Mouse (Mus musculus): ENCODE measurements around the gene Ddx28.

Ddx28 gene

GRCm38 (mm10) chr8:105966692-105967311, 44.9 kb downstream of the Ddx28 start:
- ATAC-seq (ENCODE audit: low TSS enrichment): no peak

GRCm38 (mm10) chr8:105965905-105966341, 45.8 kb downstream of the Ddx28 start, which contains the start of gene Slc12a4:
TSS of gene Slc12a4 (minus strand) at chr8:105966097.
- ATAC-seq (ENCODE audit: low TSS enrichment): peak; percentile 62; the same call in 1 of the 2 replicates

- peak; percentile 27; the same call in 1 of the 2 replicates for ATAC-seq (ENCODE audit: low TSS enrichment)
These were observed 46.3 kb downstream of the Ddx28 start for GRCm38 (mm10) chr8:105965266-105965904.

- no peak for ATAC-seq (ENCODE audit: low TSS enrichment)
These were observed 47.0 kb downstream of the Ddx28 start for GRCm38 (mm10) chr8:105964506-105965265.

- no peak for ATAC-seq (ENCODE audit: low TSS enrichment)
These were observed 50.1 kb downstream of the Ddx28 start for GRCm38 (mm10) chr8:105961536-105961935.

GRCm38 (mm10) chr8:105961101-105961500, 50.6 kb downstream of the Ddx28 start:
- no peak for ATAC-seq (ENCODE audit: low TSS enrichment)

All from frontal cortex, adult (tissue).